Mouse (Mus musculus): ENCODE data around the gene Fbf1.

DNA sequence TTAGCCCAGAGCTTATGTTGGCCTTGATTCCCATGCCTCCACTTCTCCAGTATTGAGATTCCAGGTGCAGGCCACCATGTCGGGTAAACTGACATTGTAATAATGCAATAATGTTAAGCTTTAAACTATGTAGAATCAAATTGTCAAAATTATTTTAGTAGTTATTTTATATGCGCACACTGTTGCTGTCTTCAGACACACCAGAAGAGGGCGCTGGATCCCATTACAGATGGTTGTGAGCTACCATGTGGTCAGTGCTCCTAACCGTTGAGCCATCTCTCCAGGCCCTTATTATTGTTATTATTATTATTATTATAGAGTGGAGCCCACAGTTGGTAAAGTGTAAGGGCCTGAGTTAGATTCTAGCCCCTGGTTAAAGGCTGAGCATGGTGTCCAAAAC is 56.9 kb downstream of the Fbf1 start:
- TF ChIP-seq CTCF (IDR thresholded peaks at IDR 0.05; ENCODE audit: low read depth, low read length): peak; percentile 28; the same call in 1 of the 2 replicates
- no peak for TF ChIP-seq POLR2A (IDR thresholded peaks at IDR 0.05; ENCODE audit: borderline replicate concordance, low read depth, low read length)

All from bone marrow macrophage, adult 2 months (primary cell).